Mouse (Mus musculus) forebrain, embryonic 16.5 days (tissue): ENCODE measurements at regions not wholly inside any gene's neighbourhood (a gene's known extent, or its start where the extent isn't known, plus 50 kb on each side); places are given as distances from the start of the nearest gene placed in this dataset.
A peak's percentile ranks its signal among the peaks of the same experiment; 100 is the strongest.

Experiments
- ATAC-seq: fragments of 200-750 bp; cut with Nextera tagmentation; 2 replicates; pipeline ENCODE4 v1.8.0; 2017; ENCODE audit warnings: mild to moderate bottlenecking, moderate library complexity
- H3K27ac ChIP-seq: fragments of 300-500 bp; sonication (generic); 2 replicates; pipeline ENCODE4 v1.5.1; 2014; ENCODE audit warnings: low read length, control low read depth
- H3K27me3 ChIP-seq: fragments of 300-500 bp; sonication (generic); replicated peaks from 2 replicates; pipeline ENCODE4 v1.6.1; 2014; ENCODE audit warnings: low read length; ENCODE audit not compliant: control insufficient read depth, insufficient read depth
- H3K36me3 ChIP-seq: fragments of 300-500 bp; sonication (generic); 2 replicates; pipeline ENCODE4 v1.6.1; 2014; ENCODE audit not compliant: control insufficient read depth, insufficient read depth
- H3K4me1 ChIP-seq: fragments of 300-500 bp; sonication (generic); replicated peaks from 2 replicates; pipeline ENCODE4 v1.6.1; 2014; ENCODE audit warnings: low read length; ENCODE audit not compliant: control insufficient read depth, insufficient read depth
- H3K4me2 ChIP-seq: fragments of 300-500 bp; sonication (generic); 2 replicates; pipeline ENCODE4 v1.6.1; 2014; ENCODE audit warnings: mild to moderate bottlenecking, low read length, control low read depth
- H3K4me3 ChIP-seq: fragments of 300-500 bp; sonication (generic); replicated peaks from 2 replicates; pipeline ENCODE4 v1.5.1; 2014; ENCODE audit warnings: mild to moderate bottlenecking, low read length, control low read depth
- H3K9ac ChIP-seq: fragments of 300-500 bp; sonication (generic); replicated peaks from 2 replicates; pipeline ENCODE4 v1.6.1; 2014; ENCODE audit warnings: low read depth, low read length, control low read depth
- H3K9me3 ChIP-seq: fragments of 300-500 bp; sonication (generic); 2 replicates; pipeline ENCODE4 v1.6.1; 2016; ENCODE audit warnings: low read length; ENCODE audit not compliant: control insufficient read depth
- WGBS: fragments of 180-500 bp; shearing (Covaris S2); extraction: QIAGEN DNeasy Blood & Tissue Kit; methylation state at CpG from one replicate; pipeline ENCODE4 v1.1.7; 2014; 5-methylcytosine and 5-hydroxymethylcytosine counted together

DNA sequence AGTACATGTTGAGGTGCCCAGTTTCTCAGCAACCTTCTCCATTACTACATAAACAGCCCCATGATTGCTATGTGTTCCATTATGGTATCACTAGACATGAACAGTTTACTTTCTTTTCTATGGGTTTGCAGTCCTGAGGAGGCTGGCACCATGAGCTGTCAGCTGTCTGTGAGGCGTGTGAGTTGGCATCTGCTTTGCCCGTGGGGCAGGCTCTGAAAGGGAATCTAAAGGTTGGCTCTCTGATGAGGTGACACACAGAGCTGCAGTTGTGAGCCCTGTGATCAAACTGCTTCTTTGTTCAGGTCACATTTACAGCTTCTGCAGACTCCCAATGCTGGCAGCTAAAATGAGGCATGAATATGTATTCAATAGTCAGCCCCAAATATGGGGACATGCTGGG is 341.0 kb upstream of the Lmcd1 start:
- no peak overlapping the region for H3K9ac ChIP-seq
- WGBS, result 35% methylated on average over 2 of the region's 2 CpGs
- H3K36me3 ChIP-seq, result no peaks in the 10 kb centered on the region
- H3K4me3 ChIP-seq, result no peak overlapping the region
- H3K27ac ChIP-seq, result no peak overlapping the region
- no peaks in the 10 kb centered on the region for H3K9me3 ChIP-seq
- no peaks in the 10 kb centered on the region; the same call in 1 of the 2 replicates for H3K4me1 ChIP-seq
- ATAC-seq, result peak; percentile 45
- H3K4me2 ChIP-seq, result no peak overlapping the region
- no peaks in the 10 kb centered on the region for H3K27me3 ChIP-seq

DNA sequence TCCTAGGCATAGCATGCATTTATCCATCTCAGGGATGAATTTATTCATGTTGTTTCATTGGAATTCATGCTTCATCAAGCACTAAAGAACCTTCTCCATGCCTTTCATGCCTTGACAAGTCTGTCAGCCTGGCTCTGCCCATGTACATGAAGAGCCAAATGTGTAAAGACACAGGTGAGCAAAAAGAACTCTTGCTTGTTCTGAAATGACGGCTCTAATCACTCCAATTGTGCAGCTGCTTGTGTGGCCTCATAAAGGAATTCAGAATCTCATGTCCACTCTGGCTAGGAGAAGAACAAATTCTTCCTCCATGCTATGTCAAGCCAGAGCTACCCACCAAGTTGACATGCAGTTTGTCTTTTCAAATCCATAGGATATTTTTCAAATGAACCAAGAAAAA is 319.2 kb upstream of the Lmcd1 start:
- Histone ChIP-seq H3K9ac (no peak overlapping the region), H3K4me2 (no peak overlapping the region), H3K4me1 (no peaks in the 10 kb centered on the region), H3K27ac (no peak overlapping the region), H3K4me3 (no peak overlapping the region), H3K27me3 (no peaks in the 10 kb centered on the region), H3K9me3 (no peaks in the 10 kb centered on the region), H3K36me3 (no peaks in the 10 kb centered on the region)
- 51% methylated on average over 1 of the region's 1 CpGs for WGBS
- ATAC-seq, result no peak

DNA sequence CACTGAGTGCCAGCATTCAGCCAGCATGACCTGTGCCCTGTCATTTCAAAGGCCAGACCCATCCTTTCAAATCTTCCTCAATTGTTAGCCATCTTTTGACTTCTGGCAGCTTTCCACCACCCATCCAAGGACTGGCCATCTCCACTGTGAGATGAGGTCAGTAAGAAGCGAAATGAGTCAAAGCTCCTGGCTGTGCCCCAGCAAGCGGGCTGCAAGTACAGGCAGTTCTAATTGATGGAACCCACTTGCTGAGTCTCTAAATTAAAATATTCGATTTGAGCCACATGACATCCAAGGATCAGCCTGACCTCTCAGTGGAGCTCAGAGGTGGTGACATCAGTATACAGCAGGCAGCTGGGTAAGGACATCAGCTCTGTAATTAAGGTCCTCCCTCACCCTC is 307.8 kb upstream of the Lmcd1 start:
- no peak overlapping the region for H3K9ac ChIP-seq
- no peaks in the 10 kb centered on the region for H3K9me3 ChIP-seq
- H3K36me3 ChIP-seq, result no peaks in the 10 kb centered on the region
- H3K4me3 ChIP-seq, result no peak overlapping the region
- no peak overlapping the region for H3K4me2 ChIP-seq
- WGBS, result 75% methylated on average over 3 of the region's 3 CpGs
- no peaks in the 10 kb centered on the region for H3K27me3 ChIP-seq
- H3K27ac ChIP-seq, result no peak overlapping the region
- no peaks in the 10 kb centered on the region for H3K4me1 ChIP-seq
- ATAC-seq, result no peak

DNA sequence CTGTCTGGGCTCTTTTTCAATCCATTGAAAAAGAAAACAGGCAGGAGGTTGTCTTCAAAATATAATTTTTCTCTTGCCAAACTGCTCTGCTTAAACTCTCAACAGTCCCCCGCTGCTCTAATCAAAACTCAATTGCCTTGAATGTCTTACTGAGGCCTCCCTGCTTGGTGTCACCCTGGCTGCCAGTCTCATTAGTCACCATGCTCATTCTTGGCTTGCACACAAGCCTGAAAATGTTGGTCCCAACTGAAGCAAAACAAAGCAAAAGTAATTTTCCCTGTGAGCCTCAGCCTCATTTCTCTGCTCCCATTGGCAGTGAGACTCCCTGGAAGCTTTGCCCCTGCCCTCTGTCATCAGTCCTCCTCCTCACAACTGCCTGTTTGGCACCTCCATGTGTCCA is 288.1 kb upstream of the Lmcd1 start:
- H3K27ac ChIP-seq, result no peak overlapping the region
- H3K9me3 ChIP-seq, result no peaks in the 10 kb centered on the region
- no peak overlapping the region for H3K9ac ChIP-seq
- no peaks in the 10 kb centered on the region for H3K4me1 ChIP-seq
- no peak overlapping the region for H3K4me3 ChIP-seq
- H3K27me3 ChIP-seq, result no peaks in the 10 kb centered on the region
- no peak overlapping the region for H3K4me2 ChIP-seq
- 39% methylated on average over 1 of the region's 1 CpGs for WGBS
- peak; percentile 58 for ATAC-seq
- H3K36me3 ChIP-seq, result no peaks in the 10 kb centered on the region

DNA sequence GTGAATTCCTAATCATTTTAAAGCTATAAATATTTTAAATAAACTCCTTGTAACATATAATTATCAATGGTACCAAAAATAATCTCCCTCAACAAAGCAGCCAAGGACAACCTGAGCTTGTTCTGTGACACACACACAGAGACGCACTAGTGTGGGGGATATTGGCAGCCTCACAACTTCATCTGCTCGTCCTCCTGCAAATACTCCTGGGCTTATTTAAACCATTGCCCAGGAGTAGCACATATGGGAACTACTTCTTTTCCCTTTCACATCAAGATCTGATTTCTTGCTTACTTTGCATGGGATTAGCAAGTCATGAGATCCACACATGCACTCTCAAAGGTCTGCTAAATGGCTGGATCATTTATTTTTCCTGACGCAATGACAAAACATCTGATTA is 277.7 kb upstream of the Lmcd1 start:
- H3K27me3 ChIP-seq, result no peaks in the 10 kb centered on the region
- peak; percentile 84 for ATAC-seq
- 36% methylated on average over 3 of the region's 3 CpGs for WGBS
- H3K36me3 ChIP-seq, result no peaks in the 10 kb centered on the region
- no peak overlapping the region for H3K9ac ChIP-seq
- H3K4me2 ChIP-seq, result no peak overlapping the region
- no peak overlapping the region for H3K4me3 ChIP-seq
- no peaks in the 10 kb centered on the region for H3K9me3 ChIP-seq
- no peak overlapping the region for H3K27ac ChIP-seq
- no peaks in the 10 kb centered on the region for H3K4me1 ChIP-seq

DNA sequence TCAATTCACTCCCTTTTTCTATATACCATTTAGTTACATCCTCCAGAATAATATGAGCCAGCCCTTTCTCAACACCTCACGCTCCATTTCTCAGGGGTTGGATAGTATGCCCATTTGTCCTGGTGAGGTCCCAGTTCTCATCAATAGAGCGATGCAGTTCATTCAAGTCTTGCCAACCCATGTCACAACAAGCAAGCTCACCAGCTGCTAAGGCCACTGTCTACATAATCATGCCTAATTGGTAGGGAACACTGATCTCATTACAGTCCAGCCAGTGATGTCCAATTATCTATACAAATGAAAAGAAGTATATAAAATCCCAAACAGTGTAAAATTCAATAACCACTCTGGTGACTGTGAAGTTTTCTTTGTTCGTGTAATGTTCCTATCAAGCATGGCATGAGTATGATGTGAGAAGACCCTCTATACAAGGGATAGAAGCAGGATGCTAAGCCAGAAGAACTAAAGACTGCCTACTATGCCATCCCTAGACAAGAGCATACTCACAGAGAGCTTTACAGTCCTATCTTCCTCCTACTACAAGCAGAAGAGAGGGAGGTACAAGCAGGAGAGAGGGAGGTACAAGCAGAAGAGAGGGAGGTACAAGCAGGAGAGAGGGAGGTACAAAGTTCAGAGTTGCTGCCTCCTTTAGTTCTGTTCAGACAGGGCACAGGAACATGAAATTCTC is 269.6 kb upstream of the Lmcd1 start:
- no peaks in the 10 kb centered on the region for H3K9me3 ChIP-seq
- H3K27ac ChIP-seq, result no peak overlapping the region
- no peak overlapping the region for H3K4me2 ChIP-seq
- peak; percentile 94 for ATAC-seq
- H3K4me3 ChIP-seq, result no peak overlapping the region
- no peaks in the 10 kb centered on the region; the same call in 1 of the 2 replicates for H3K4me1 ChIP-seq
- no peaks in the 10 kb centered on the region for H3K27me3 ChIP-seq
- no peak overlapping the region for H3K9ac ChIP-seq
- no peaks in the 10 kb centered on the region for H3K36me3 ChIP-seq
- 18% methylated on average over 3 of the region's 3 CpGs for WGBS

DNA sequence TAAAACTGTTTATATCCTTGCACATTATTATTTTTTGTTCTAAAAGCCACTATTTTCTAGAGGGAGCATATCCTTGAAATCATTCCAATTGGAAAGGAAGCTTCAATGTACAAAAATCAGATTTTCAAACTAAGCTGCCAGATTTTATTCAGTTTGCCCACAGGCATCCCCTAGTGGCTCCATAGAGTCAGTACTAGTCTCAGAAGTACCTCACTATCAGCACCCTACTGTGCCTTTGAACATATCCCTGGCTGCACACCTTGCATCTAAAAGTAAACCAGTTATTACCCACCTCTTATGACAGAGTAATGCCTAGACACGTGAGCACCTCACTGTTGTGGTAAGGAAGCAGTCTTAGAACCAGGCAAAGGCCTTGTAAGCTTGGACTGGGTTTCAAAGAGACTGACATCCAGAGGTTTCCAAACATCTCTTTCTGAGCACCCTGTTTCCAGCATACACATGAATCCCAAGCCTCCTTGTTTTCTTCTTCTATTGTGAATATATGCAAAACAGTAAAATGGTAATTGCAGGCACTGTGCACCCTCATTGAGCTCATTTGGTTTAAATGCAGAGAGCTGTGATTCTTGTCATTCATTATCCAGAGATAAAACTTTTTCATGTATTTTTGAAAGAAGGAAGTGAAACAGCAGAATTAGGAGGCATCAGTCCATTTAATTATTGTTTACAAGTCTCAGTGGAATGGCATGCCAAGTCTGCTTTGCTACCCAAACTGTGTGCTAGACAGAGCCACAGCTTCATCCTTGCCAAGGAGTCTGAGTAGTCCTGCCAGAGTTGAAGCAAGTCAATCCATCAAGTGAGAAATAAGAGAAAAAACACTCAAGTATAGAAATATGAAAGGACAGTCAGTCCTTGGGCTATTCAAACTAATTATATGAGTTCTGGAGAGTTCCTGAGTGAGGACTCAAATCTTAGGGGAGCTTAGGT is 247.0 kb upstream of the Lmcd1 start:
- Histone ChIP-seq H3K4me1 (peaks cover 10% of the 10 kb centered on the region), H3K27me3 (no peaks in the 10 kb centered on the region), H3K9me3 (no peaks in the 10 kb centered on the region), H3K27ac (no peak overlapping the region), H3K9ac (no peak overlapping the region), H3K4me2 (no peak overlapping the region), H3K4me3 (no peak overlapping the region), H3K36me3 (no peaks in the 10 kb centered on the region)
- WGBS, result 31% methylated on average over 1 of the region's 1 CpGs
- peak; percentile 89 for ATAC-seq

DNA sequence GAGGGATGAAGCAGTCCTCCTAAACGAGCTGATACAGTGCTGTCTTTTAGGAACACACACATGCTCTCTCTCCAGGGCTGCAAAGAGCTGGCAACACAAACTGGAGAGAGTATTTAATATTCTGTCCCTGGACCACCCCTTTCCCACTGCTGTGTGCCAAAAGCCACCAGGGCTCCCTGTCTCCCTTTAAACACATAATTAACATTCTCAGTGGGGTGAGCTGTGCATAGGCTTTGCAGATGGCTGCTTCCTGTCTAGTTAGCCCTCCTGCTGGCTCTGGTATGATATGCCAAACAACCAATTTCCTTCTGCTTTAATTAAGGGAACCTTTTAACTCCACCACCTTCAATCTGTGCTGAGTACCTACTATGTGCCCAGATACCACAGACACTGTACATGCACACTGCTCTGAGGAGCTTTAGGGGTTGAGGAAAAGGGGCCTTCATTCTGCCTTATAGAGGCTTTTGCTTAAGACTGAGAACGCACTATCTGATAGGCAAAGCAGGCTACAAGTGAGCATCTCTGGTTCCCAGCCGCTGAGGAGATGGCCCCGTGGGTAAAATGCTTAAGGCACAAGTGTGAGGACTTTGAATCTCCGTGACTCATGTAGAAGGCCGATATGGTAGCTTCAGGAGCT is 222.9 kb upstream of the Lmcd1 start:
- no peaks in the 10 kb centered on the region for H3K27me3 ChIP-seq
- H3K4me3 ChIP-seq, result no peak overlapping the region
- 67% methylated on average over 6 of the region's 6 CpGs for WGBS
- H3K9ac ChIP-seq, result no peak overlapping the region
- no peak overlapping the region for H3K4me2 ChIP-seq
- no peaks in the 10 kb centered on the region for H3K9me3 ChIP-seq
- H3K27ac ChIP-seq, result no peak overlapping the region
- peaks cover 10% of the 10 kb centered on the region; the same call in 1 of the 2 replicates for H3K4me1 ChIP-seq
- H3K36me3 ChIP-seq, result no peaks in the 10 kb centered on the region
- ATAC-seq, result peak; percentile 97

DNA sequence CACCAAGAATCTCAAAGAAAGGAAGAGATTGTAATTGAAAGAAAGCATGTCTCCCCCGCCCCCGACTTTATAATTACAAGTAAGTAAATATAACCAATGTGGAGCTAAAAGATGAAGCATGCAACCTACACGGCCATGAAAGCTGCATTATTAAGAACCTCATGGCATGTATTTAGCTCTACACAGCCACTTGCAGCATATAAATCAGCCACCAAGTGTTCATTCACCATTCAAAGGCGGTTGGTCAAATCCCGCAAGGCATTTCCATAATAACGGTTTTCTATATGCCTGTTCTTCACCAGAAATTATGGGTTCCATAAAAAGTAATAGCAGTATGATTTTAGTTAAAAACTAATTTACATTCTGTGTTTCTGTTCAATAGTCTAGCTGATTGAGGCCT is 221.4 kb upstream of the Lmcd1 start:
- H3K36me3 ChIP-seq, result no peaks in the 10 kb centered on the region

More for the DNA sequence above, 221.4 kb upstream of the Lmcd1 start:
- Histone ChIP-seq H3K4me2 (no peak overlapping the region), H3K27me3 (no peaks in the 10 kb centered on the region), H3K9ac (no peak overlapping the region), H3K27ac (no peak overlapping the region), H3K4me1 (peaks cover 10% of the 10 kb centered on the region; the same call in 1 of the 2 replicates), H3K9me3 (no peaks in the 10 kb centered on the region), H3K4me3 (no peak overlapping the region)
- 81% methylated on average over 6 of the region's 6 CpGs for WGBS
- no peak for ATAC-seq
